Mouse (Mus musculus): ENCODE measurements at regions not wholly inside any gene's neighbourhood (a gene's known extent, or its start where the extent isn't known, plus 50 kb on each side); places are given as distances from the start of the nearest gene placed in this dataset.
A peak's percentile ranks its signal among the peaks of the same experiment; 100 is the strongest.

DNA sequence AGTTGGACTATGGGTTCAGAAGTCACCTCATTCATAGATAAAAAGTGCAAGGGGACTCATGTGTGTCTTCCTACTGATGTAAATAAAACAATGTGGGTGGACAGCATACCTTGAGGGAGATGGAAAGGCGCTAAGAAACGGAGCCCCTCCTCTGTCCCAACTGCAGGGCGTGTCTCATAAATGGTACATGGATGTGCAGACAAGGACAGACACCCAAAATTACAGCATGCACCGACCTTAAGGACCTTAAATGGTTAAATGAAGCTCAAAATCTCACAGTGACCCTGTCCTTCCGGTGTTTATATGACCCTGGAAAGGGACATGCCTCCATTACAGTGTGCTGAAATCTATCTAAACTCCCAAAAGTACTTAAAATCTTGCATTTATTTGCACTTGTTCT lies 106.5 kb upstream of the Sgk1 start:
- no peak for DNase-seq (ENCODE audit: inconsistent age in 2 of 2, low spot score in 1 of 2)

DNA sequence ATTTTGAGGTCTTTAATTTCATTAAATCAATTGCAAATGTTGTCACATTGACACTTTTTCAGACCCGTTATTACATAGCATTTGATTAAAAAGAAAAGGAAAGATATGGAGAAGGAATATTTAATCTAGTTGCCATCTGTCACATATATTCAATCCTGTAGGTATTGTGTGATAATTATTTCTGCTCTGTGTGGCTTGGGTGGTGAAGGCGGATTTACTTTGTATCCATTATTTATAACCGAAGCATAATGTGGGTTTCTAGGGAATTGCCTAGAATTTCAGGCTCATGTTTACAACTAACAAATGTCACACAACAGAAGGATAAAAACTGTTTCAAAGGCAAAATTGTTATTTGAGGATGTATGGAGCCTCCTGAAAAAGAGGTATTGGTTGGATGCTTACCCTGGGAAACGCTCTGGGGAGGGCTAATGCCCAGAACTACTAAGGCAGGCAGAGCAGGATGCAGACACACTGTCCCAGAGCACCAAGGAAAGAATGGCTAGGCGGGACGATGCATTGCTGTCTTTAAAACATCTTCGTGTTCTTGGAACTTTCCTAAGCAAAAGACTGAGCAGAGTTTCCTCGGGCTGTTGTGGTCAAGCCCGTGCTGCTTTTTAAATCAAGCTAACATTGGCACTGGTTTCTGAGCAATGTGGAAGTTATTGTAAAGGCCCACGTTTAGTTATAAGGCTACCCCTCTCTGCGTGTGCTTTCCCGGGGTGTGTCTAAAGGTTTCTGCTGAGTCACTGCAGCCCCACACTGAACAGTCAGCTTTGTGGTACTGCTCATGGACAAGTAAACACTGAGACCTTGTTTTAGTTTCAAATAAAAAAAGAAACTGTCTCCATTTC lies 105.8 kb upstream of the Sgk1 start:
- peak in 1 of 2 experiments; percentile 35 for DNase-seq (ENCODE audit: inconsistent age in 2 of 2, low spot score in 1 of 2)

DNA sequence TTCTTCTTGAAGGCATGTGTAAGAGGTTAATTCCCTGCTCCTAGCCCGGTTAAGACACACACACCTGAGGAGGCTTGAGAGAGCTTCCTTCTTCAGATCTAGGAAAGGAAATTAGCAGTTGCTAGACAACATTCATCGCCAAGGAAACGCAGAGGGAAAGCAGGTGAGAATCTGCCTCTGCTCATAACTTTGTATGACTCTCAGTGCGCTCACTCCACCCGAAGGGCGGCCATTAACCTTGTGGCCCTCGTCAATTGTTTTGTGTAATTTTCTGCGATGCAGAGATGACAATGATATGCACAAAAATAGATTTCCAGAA lies 105.3 kb upstream of the Sgk1 start:
- DNase-seq (ENCODE audit: inconsistent age in 2 of 2, low spot score in 1 of 2) = peak in 1 of 2 experiments; percentile 72

DNA sequence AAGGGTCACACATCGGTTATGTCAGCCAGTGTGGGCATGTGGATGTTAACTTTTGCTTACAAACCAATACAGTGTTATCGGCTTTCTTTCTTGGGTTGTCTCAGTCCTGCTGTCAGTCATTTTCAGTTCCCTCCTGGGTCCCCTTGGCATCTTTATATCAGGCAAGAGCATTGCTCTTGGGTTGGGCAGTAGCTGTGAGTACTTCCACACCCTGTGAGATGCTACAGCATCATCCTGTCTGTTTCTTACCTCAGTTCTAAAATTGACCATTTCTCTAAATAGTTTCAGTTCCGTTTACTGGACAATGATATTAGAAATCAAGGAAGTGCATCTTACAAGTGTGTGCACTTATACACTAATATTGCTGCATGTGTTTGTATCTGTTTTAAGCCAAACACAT lies 104.9 kb upstream of the Sgk1 start:
- DNase-seq (ENCODE audit: inconsistent age in 2 of 2, low spot score in 1 of 2) = no peak

DNA sequence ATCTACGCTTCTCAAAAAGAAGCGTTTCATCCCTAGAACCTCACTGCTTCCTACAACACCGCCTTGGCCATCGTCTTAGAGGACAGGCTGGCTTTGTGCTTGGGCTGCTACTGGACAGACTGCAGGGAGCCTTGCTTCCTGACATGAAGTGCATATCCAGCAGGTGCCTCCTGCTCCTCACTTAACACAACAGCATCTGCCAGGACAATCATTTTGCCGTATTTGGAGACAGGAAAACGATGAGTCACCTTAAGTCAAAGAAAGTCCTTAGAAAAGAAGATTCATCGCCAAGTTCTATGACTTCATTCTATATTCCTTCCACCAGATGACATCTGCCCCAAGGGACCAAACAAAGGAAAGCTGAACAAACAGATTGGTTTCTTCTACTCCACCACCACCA lies 98.5 kb upstream of the Sgk1 start:
- DNase-seq (ENCODE audit: inconsistent age in 2 of 2, low spot score in 1 of 2) = peak in 1 of 2 experiments; percentile 37

DNA sequence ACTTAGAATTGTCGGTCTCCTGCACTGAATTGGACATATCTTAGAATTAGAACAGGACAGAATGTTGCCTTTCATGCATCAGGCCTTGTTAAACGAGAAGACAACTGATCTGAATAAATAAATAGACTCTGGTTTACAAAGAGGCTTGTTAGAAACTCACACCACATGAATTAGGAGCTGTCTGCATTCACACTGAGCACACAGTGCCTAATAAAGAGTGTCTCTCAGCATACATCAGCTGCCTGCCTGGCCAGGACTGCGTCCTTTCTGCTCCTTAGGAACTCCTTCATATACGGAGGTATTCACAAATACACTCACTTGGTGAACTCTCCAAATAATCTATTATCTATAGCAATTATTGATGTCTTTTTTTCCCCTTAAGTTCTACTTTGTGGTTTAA lies 96.9 kb upstream of the Sgk1 start:
- no peak for DNase-seq (ENCODE audit: inconsistent age in 2 of 2, low spot score in 1 of 2)

DNA sequence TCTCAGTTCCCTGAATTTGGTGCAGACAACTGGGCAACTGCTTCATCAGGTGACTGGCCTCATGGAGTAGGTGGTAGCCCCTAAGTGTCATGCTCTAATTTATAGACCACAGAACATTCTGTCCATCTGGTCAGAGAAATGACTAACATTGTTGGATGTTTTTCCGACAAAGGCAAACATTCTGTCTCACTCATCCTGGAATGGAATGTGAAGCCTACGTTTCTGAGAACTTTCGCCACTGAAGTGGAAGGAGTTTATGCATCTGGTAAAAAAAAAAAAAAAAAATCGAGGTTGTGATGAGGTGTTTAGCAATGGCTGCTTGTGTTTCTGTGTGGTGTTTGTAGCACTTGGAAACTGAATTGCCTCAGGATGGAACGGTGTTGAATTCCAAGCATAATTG lies 96.2 kb upstream of the Sgk1 start:
- no peak for DNase-seq (ENCODE audit: inconsistent age in 2 of 2, low spot score in 1 of 2)

DNA sequence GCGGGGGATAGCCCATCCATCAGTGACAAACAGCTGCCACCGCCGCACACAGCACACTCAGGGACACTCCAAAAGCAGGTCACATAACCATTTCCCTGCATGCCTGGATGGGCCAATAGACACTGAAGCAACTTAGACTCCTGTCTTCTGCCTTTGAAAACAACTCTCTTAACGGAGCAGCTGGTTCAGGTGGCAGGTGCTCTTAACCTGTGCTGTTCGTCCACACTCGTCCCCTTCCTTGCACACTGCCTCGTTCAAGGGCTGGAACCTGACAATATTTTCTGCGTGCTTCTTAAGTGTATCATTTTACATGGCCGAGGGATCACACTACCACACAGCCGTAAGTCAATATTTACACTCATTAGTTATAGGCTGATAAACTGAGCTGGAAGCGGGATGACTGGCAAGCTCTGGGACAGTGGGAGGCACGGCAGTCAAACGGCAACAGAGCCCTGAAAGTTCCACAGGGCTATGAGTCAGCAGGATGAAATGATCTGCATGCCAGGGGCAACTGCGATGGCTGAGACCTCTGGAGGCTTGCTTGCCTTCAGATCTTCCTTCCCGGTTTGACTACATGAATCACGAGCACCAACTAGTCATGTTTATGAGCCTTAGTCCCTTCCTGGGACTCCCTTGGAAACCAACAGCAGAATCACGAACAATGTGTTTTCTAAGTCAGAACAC lies 92.0 kb upstream of the Sgk1 start:
- DNase-seq (ENCODE audit: inconsistent age in 2 of 2, low spot score in 1 of 2) = peak; percentile 53 to 84

DNA sequence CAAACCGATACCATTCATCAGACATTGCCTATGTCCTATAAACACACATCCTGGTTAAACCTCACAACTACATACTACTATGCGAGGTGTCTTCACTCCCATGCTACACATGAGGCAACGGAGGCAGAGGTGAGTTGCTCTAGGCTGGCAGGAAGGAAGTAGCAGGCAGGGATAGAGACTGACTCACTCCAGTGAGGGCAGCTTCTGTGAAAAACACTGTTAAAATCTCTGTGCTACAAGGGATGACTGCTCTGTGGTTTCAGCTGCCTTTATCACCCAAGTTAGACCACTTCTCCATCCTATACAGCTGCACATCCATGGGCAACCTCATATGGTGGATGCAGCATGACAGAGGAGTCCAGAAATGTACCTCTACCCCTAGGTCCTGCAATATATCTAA lies 91.0 kb upstream of the Sgk1 start:
- no peak for DNase-seq (ENCODE audit: inconsistent age in 2 of 2, low spot score in 1 of 2)

DNA sequence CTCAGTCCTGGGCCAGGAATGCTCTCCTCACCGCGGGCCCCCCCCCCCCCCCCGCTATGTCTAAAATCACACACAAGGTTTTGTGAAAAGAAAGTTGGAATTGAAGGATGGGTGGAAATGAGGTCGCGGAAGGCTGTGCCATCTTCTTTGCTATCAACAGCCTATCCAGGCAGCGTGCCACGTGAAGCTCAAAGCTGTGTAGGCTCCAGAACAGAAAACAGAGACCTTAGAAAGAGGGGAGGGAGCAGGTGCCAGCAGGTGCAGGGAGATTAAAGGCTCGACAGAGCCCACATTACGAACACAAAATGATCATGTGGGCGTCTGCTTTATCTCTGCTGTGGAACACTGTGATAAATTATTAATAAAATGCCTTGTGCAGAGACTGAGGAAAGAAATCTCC lies 89.6 kb upstream of the Sgk1 start:
- DNase-seq (ENCODE audit: inconsistent age in 2 of 2, low spot score in 1 of 2) = no peak

DNA sequence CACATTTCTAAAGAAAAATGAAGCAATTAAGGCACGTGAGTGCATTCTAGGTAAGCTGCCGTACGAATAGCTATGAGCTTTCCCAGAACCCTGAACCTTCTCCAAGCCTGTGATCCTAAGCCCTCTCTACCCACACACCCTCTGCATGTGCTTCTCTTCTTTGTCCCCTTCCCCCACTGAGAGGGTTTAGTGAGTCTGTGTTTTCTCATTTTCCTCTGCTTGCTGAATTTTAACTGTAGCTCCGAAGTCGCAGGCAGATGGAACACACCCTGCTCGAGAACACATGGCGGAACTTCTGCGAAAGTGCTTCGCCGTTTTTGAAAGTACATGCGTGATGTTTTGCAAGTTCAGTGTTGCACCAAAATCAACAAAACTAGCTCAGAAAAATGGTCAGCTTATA lies 88.3 kb upstream of the Sgk1 start:
- DNase-seq (ENCODE audit: inconsistent age in 2 of 2, low spot score in 1 of 2) = no peak

DNA sequence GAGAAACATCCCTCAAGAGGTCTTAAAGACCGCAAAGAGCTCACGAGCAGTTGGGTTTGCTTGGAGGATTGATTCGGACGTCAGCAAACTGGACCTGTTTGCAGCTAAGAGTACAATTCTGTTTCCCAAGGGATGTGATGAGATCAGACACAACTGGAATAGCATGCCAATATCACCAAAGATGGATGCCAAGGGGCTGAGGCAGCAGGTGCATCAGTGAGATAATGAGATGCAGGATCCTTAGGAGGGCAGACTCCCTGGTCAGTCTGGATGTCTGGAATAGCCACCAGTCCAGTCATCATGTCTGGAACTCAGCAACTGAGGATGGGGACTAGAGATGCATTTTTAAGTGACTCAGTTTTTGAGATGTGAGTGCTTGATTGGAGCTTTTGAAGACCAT lies 85.6 kb upstream of the Sgk1 start:
- no peak for DNase-seq (ENCODE audit: inconsistent age in 2 of 2, low spot score in 1 of 2)

DNA sequence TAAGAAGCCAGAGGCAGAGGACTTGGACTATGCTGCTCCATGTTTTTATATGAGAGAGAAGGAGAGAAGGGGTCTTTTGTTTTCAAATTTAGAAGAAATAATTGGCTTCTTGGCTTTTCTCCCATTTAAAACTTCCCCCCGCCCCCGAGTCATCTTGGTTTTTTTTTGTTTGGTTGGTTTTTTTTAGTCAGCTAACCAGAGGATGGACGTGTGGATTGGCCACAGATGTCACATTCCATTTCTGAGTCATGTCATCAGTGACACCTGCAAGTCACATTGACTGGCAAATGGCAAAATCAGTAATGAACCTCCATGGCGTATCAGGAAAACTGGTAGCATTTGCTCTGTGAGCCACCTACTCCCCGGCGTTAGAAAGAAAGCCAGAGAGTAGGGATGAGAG lies 83.9 kb upstream of the Sgk1 start:
- DNase-seq (ENCODE audit: inconsistent age in 2 of 2, low spot score in 1 of 2) = no peak

DNA sequence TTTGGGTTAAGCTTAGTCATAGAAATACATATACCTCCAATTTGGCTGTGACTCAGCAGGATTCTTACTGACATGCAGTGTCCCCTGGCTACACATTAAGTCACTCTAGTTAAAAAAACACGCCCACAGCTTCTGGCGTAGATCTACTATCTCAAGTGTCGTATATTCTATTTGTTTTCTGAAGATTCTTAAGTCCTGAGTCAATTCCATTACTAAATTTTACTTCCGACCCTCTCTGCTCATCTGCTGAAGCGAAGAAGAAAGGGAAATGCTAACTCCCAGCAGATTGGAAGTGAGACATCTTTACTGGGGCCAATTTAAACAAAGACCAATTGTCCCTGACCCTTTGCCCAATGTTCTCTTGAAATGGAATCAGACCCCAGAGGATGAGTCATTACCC lies 80.4 kb upstream of the Sgk1 start:
- peak in 1 of 2 experiments; percentile 41 for DNase-seq (ENCODE audit: inconsistent age in 2 of 2, low spot score in 1 of 2)

DNA sequence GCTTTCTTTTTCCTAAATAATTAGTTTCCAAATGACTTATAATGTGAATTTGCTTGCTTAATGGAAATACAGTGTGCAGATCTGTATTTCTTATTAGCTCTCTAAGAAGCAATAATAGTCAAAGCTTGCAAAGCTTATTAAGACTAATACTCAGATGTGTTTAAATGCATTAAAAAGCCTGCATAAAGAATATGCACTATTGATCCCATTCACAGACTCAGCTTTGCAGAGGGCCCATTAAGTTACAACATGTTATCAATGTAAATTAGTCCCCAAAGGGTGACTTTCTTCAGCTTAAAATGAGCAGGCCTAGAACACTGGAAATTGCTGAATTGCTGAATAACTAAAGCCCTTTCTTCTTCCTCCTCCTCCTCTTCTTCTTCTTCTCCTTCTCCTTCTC lies 78.8 kb upstream of the Sgk1 start:
- no peak for DNase-seq (ENCODE audit: inconsistent age in 2 of 2, low spot score in 1 of 2)

DNA sequence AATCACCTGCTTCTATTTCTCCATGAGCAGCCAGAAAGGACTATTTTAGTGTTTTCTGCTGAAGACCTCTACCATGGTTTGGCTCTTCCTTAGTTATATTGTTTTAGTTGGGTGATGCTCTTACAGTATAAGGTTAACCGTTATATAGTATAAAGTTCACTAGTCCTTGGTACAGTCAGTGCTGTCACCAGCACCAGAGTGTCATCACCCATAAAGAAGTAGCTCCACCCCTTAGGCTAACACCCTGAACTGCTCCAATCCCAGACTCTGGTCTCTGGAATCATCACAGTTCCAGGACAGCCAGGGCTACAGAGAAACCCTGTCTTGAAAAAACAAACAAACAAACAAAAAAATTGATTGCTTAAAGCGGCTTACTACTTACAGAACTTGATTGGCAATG lies 77.2 kb upstream of the Sgk1 start:
- no peak for DNase-seq (ENCODE audit: inconsistent age in 2 of 2, low spot score in 1 of 2)

DNA sequence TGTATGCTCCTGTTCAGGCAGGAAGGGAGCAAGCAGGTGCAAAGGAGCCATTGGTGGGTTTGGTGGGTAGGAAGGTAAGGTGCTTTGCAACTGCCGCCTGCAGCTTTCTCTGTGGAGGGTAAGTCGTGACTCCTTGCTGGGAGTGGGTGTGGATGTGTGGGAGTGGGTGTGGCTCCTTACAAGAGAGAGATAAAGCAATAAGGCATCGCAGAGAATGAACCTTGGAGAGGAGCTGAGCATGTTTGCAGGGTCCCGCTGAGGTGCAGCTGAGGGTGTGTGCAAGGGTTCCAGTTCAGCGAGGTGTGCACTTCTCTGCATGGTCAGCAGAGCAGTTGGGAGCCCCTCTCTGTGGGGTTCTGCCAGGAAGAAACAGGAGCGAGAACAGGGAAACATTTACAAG lies 76.4 kb upstream of the Sgk1 start:
- no peak for DNase-seq (ENCODE audit: inconsistent age in 2 of 2, low spot score in 1 of 2)

DNA sequence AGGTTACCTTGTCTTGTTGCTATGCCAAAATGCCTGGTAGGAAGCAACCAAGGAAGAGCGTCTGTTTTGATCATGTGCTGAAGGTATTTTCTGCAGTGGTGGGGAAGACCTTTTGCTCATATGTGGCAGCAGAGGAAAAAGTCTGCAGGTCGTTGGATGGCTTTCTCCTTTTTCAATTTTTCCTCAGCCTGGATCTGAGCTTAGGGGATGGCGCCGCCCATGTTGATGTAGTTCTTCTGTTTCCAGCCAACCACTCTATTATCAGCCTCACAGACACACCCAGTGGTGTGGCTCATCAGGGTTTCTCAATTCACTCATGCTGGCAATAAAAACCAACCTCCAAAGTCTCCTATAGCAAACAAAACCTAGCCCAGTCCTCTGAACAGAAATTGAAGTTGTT lies 75.3 kb upstream of the Sgk1 start:
- DNase-seq (ENCODE audit: inconsistent age in 2 of 2, low spot score in 1 of 2) = no peak

DNA sequence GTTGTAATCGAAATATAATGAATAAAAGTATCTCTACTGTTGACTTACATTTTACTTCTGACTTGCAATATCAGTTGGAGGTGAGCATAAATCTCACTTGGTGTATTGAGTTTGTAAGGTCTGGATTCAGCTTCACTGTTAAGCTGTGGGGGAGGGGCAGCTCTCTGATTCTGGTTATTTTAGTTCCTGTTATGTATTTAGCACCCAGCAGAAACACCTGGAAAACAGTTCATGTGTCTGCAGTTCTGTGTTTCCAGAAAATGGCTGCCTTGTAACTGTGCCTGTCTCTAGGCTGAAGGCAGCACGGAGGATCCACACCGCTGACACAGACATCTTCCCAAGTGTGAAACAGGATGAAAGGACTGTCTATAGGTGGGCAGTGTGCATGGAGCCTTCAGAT lies 62.3 kb upstream of the Sgk1 start:
- DNase-seq (ENCODE audit: inconsistent age in 2 of 2, low spot score in 1 of 2) = no peak

DNA sequence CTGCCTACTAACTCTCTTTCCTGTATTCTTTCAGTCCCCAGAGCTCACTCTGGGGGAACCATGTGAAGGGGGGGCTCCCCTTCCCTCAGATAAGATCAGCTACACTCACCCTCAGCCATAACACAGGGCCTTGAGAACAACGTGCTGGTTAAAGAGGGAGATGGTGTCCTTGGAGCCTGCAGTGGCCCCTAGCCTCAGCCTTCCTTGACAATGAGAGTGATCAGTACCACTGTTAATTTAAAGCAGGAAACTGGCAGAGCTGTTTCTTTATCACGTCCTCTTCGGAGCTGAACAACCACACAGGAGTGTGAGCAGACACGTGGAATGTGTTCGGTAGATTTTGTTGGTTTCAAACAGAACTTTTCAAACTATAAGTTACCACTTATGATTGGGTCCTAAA lies 60.6 kb upstream of the Sgk1 start:
- DNase-seq (ENCODE audit: inconsistent age in 2 of 2, low spot score in 1 of 2) = no peak

DNA sequence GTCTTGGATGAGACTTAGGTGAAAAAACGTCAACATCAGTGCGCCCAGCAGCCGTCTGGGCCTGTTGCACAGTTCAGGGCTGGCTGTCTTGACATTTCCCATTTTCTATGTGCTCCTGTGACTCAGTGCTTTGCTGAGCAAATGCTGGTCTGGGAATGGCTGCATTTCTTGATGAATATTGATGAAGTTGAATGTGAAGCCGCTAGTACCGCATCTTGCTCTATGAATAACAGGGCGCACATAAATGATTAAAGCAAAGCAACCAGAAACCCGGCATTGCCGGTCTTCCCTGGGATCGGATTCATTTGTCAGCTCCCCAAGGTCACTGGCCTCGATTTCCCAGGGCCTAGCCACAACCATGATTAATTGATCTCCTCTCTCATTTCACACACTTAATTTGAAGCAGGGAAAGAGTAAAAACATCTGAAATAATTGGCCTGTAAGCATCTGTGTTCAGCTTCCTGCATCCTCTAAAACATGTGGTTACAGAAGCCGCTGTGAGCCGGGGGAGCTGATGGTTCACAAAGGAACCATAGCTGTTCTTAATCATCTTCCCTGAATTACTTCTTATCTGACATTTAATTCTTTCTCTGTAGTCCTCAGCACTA lies 57.5 kb upstream of the Sgk1 start:
- no peak for DNase-seq (ENCODE audit: inconsistent age in 2 of 2, low spot score in 1 of 2)

DNA sequence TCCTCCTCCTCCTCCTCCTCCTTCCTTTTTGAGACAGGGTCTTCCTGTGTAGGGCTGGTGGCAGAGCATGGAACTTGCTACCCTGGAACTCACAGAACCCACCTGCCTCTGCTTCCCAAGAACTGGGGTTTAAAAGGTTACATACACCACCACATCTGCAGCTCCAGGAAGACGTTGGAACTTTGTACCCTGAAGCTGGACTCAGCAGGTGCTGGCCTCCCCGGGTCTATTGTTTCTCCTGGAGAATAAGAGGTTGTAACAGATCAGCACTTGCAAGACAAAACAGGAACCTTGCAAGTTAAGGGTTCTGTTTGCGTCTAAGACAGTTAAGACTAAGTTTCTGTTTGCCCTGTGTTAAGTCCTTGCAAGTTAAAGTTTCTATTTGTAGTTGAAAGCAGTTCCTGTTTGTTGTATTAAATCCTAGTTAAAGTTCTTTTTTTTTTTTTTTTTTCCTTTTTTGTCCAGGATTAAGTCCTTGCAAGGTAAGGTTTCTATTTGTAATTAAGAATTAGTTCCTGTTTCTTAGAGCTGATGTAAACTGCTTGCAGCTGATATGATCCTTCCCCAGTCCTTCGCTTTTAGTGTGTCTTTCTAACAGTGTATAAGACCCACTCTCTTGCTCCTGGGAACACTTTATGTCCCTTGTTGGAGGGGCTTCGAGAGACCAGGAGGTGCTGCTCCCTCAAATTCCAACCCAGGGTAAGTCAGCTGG lies 55.0 kb upstream of the Sgk1 start:
- no peak for DNase-seq (ENCODE audit: inconsistent age in 2 of 2, low spot score in 1 of 2)

All from adrenal gland, adult (tissue).